Mouse (Mus musculus): Measurements from ENCODE around the gene Scd3. TPM values are rescaled to one million over a fixed set of nuclear protein-coding genes. Genes with fewer than 3 reads are reported as not detected.

Scd3 gene
- polyA plus RNA-seq, 1 experiment from 2014 or later: not detected

DNA sequence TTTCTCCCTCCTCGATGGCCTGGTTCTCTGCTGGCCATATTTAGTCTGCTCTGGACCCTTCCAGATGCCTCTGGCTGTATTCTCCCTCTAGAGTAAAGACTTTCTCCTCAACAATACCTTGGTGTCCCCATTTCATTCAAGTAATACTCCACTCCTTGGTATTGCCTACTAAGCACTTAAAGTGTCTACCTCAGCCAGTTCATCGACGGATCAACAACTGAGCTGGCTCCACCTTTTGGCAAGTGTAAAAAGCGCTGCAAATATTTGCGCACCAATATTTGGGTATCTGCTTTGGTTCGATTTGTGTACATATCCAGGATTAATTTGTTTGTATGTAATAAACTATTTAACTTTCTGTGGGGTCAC lies 63.4 kb downstream of the Scd3 start:
- DNase-seq (no peak), ATAC-seq (peak; percentile 51)
- 10% methylated on average over 6 of the region's 6 CpGs for WGBS (ENCODE audit: insufficient replicate concordance)
- peaks cover 3% of the 10 kb centered on the region; the same call in 1 of the 2 replicates for H3K27me3 ChIP-seq (ENCODE audit: insufficient read depth, low read length)
- no peaks in the 10 kb centered on the region for H3K36me3 ChIP-seq (replicated peaks; ENCODE audit: insufficient read depth, low read length)
- H3K4me2 ChIP-seq (ENCODE audit: low read depth, low read length): peak overlapping the region; percentile 95
- peaks cover 35% of the 10 kb centered on the region for H3K4me1 ChIP-seq (ENCODE audit: insufficient read depth)
- TF ChIP-seq EP300 (IDR thresholded peaks at IDR 0.05; ENCODE audit: low read depth) (no peak), CTCF (IDR thresholded peaks at IDR 0.05; ENCODE audit: low read depth) (peak; percentile 43)
- H3K4me3 ChIP-seq (ENCODE audit: low read depth, low read length): peak overlapping the region; percentile 66
- peak overlapping the region; percentile 74 for H3K9ac ChIP-seq (replicated peaks)
- H3K27ac ChIP-seq (ENCODE audit: low read depth): peak overlapping the region; percentile 95
- no peaks in the 10 kb centered on the region for H3K9me3 ChIP-seq (ENCODE audit: low read length)

DNA sequence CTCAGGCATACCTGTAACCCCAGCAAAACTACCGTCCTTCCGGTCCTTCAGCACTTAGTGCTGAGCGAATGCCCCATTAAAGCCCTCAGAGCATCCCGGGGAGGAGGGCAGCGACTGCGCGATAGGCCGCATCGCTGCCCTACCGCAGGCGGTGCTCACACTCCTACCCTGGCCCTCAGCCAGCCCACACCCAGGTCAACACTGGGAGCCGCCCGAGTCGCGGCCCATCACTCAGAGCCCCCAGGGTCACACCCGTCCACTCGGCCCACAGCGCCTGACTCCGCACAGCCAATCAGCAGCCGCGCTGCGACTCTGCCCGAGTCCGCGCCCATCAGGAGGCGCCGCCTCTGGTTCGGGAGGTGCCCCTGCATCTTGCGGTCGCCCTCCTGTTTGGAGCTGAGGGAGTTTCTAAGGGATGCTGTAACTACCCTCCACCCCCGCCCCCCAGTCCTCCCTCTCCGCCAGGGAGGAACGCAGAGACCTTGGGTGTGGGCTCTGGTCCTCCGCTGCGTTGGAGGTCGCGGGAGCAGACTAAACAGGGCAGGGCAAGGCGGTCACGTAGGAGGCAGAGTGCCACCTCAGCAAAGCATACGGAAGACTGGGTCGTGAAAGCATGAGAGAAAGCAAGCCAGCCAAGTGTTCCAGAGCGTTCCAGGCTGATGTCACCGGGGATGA lies 63.9 kb downstream of the Scd3 start:
- Histone ChIP-seq H3K36me3 (replicated peaks; ENCODE audit: insufficient read depth, low read length) (no peaks in the 10 kb centered on the region), H3K27me3 (ENCODE audit: insufficient read depth, low read length) (peaks cover 3% of the 10 kb centered on the region; the same call in 1 of the 2 replicates), H3K4me3 (ENCODE audit: low read depth, low read length) (peak overlapping the region; percentile 66), H3K4me1 (ENCODE audit: insufficient read depth) (peaks cover 35% of the 10 kb centered on the region), H3K4me2 (ENCODE audit: low read depth, low read length) (peak overlapping the region; percentile 95), H3K27ac (ENCODE audit: low read depth) (peak overlapping the region; percentile 95), H3K9ac (replicated peaks) (peak overlapping the region; percentile 74), H3K9me3 (ENCODE audit: low read length) (no peaks in the 10 kb centered on the region)
- WGBS (ENCODE audit: insufficient replicate concordance): under 1% methylated on average over 43 of the region's 43 CpGs
- TF ChIP-seq EP300 (IDR thresholded peaks at IDR 0.05; ENCODE audit: low read depth) (no peak), CTCF (IDR thresholded peaks at IDR 0.05; ENCODE audit: low read depth) (peak; percentile 57)
- peak; percentile 97 for ATAC-seq
- peak; percentile 92 for DNase-seq

GRCm38 (mm10) chr19:44267499-44268002 lies 64.5 kb downstream of the Scd3 start:
- H3K4me3 ChIP-seq (ENCODE audit: low read depth, low read length): peak overlapping the region; percentile 66
- peaks cover under 1% of the 10 kb centered on the region; the same call in 1 of the 2 replicates for H3K27me3 ChIP-seq (ENCODE audit: insufficient read depth, low read length)
- ATAC-seq: no peak
- H3K9me3 ChIP-seq (ENCODE audit: low read length): no peaks in the 10 kb centered on the region
- DNase-seq: no peak
- 16% methylated on average over 18 of the region's 18 CpGs for WGBS (ENCODE audit: insufficient replicate concordance)
- H3K27ac ChIP-seq (ENCODE audit: low read depth): peak overlapping the region; percentile 95
- TF ChIP-seq EP300 (IDR thresholded peaks at IDR 0.05; ENCODE audit: low read depth) (no peak), CTCF (IDR thresholded peaks at IDR 0.05; ENCODE audit: low read depth) (no peak)
- H3K4me1 ChIP-seq (ENCODE audit: insufficient read depth): peaks cover 35% of the 10 kb centered on the region
- H3K9ac ChIP-seq (replicated peaks): peak overlapping the region; percentile 74
- H3K4me2 ChIP-seq (ENCODE audit: low read depth, low read length): peak overlapping the region; percentile 95
- H3K36me3 ChIP-seq (replicated peaks; ENCODE audit: insufficient read depth, low read length): no peaks in the 10 kb centered on the region

- Histone ChIP-seq H3K27me3 (ENCODE audit: insufficient read depth, low read length) (no peaks in the 10 kb centered on the region), H3K9me3 (ENCODE audit: low read length) (no peaks in the 10 kb centered on the region), H3K36me3 (replicated peaks; ENCODE audit: insufficient read depth, low read length) (no peaks in the 10 kb centered on the region), H3K4me1 (ENCODE audit: insufficient read depth) (no peaks in the 10 kb centered on the region; the same call in 1 of the 2 replicates), H3K9ac (replicated peaks) (no peak overlapping the region), H3K27ac (ENCODE audit: low read depth) (no peak overlapping the region), H3K4me2 (ENCODE audit: low read depth, low read length) (no peak overlapping the region), H3K4me3 (ENCODE audit: low read depth, low read length) (no peak overlapping the region)
- TF ChIP-seq EP300 (IDR thresholded peaks at IDR 0.05; ENCODE audit: low read depth) (no peak), CTCF (IDR thresholded peaks at IDR 0.05; ENCODE audit: low read depth) (no peak)
- WGBS (ENCODE audit: insufficient replicate concordance): 82% methylated on average over 4 of the region's 4 CpGs
- no peak for ATAC-seq
- DNase-seq: no peak
Measured at GRCm38 (mm10) chr19:44273711-44274110, 70.6 kb downstream of the Scd3 start.

GRCm38 (mm10) chr19:44274452-44274851 lies 71.4 kb downstream of the Scd3 start:
- Histone ChIP-seq H3K36me3 (replicated peaks; ENCODE audit: insufficient read depth, low read length) (no peaks in the 10 kb centered on the region), H3K9me3 (ENCODE audit: low read length) (no peaks in the 10 kb centered on the region), H3K4me2 (ENCODE audit: low read depth, low read length) (no peak overlapping the region), H3K27me3 (ENCODE audit: insufficient read depth, low read length) (no peaks in the 10 kb centered on the region), H3K27ac (ENCODE audit: low read depth) (no peak overlapping the region), H3K4me3 (ENCODE audit: low read depth, low read length) (no peak overlapping the region), H3K9ac (replicated peaks) (no peak overlapping the region), H3K4me1 (ENCODE audit: insufficient read depth) (no peaks in the 10 kb centered on the region; the same call in 1 of the 2 replicates)
- WGBS (ENCODE audit: insufficient replicate concordance): 91% methylated on average over 4 of the region's 4 CpGs
- no peak for ATAC-seq
- TF ChIP-seq EP300 (IDR thresholded peaks at IDR 0.05; ENCODE audit: low read depth) (no peak), CTCF (IDR thresholded peaks at IDR 0.05; ENCODE audit: low read depth) (no peak)
- DNase-seq: no peak

GRCm38 (mm10) chr19:44275418-44275817 lies 72.3 kb downstream of the Scd3 start:
- Histone ChIP-seq H3K9me3 (ENCODE audit: low read length) (no peaks in the 10 kb centered on the region), H3K9ac (replicated peaks) (no peak overlapping the region), H3K4me1 (ENCODE audit: insufficient read depth) (no peaks in the 10 kb centered on the region; the same call in 1 of the 2 replicates), H3K27ac (ENCODE audit: low read depth) (no peak overlapping the region), H3K27me3 (ENCODE audit: insufficient read depth, low read length) (no peaks in the 10 kb centered on the region), H3K4me2 (ENCODE audit: low read depth, low read length) (no peak overlapping the region), H3K4me3 (ENCODE audit: low read depth, low read length) (no peak overlapping the region), H3K36me3 (replicated peaks; ENCODE audit: insufficient read depth, low read length) (no peaks in the 10 kb centered on the region)
- TF ChIP-seq EP300 (IDR thresholded peaks at IDR 0.05; ENCODE audit: low read depth) (no peak), CTCF (IDR thresholded peaks at IDR 0.05; ENCODE audit: low read depth) (no peak)
- DNase-seq: no peak
- WGBS (ENCODE audit: insufficient replicate concordance): 81% methylated on average over 1 of the region's 1 CpGs
- no peak for ATAC-seq

All from liver, postnatal 0 days (tissue).